ENCODE assay signal across 23 mouse cellular contexts in the genomic region with DNA sequence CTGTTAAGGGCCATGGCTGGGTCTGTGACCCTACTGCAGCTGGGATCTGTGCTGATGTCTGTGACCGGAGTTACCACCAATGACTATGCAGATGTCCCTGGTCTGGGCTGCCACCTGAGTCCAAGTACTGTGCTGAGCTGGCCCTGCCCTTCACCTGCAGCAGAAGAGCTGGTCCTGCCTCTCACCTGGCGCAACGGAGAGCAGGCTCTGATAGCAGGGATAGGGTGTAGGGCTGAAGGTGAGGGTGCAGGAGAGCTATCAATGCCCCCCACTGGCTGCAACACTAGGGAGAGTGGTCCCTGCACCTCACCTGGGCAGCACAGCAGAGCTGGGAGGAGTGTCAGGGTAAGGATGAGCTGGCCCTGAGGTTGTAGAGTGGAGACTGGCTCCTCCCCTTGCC. TPM values are rescaled to one million over a fixed set of nuclear protein-coding genes. Genes with fewer than 3 reads are reported as not detected.
DNase-seq lines count a peak whose midpoint lies in the region; ATAC-seq and TF ChIP-seq lines count a peak whose summit lies in the region.
"Had no signal": no experiment of that assay in that cellular context is flagged by ENCODE, and none has a peak within 500 bp of the region (broad histone marks: within the 10 kb centered on the region; RNA-seq: fewer than 3 reads in every experiment).

No protein-coding gene starts in this region.

- WGBS in cerebellum, adult 2 months: 86% methylated on average over 3 of the region's 3 CpGs
- WGBS in intestine, embryonic 16.5 days: 88% methylated on average over 3 of the region's 3 CpGs
- 92% methylated on average over 3 of the region's 3 CpGs for WGBS in intestine, embryonic 15.5 days

- no peaks in the 10 kb centered on the region for H3K27me3 ChIP-seq in cerebellum, adult 2 months (ENCODE audit: control insufficient read depth, insufficient read depth, low read length)
- no peaks in the 10 kb centered on the region for H3K27me3 ChIP-seq in intestine, embryonic 16.5 days (replicated peaks; ENCODE audit: control insufficient read depth, insufficient read depth, low read length)
- H3K27me3 ChIP-seq in intestine, embryonic 15.5 days (replicated peaks): no peaks in the 10 kb centered on the region
- H3K27me3 ChIP-seq in testis, adult 2 months (ENCODE audit: control insufficient read depth, insufficient read depth, low read length): no peaks in the 10 kb centered on the region
- H3K27me3 ChIP-seq: embryonic facial prominence, embryonic 13.5 days; forebrain, embryonic 13.5 days; heart, embryonic 13.5 days; hindbrain, embryonic 12.5 days; hindbrain, embryonic 15.5 days had no signal

- H3K4me2 ChIP-seq in intestine, embryonic 16.5 days (ENCODE audit: low read depth, low read length): no peak overlapping the region
- H3K4me2 ChIP-seq in intestine, embryonic 15.5 days (replicated peaks): no peak overlapping the region
- H3K4me2 ChIP-seq: embryonic facial prominence, embryonic 13.5 days; forebrain, embryonic 13.5 days; heart, embryonic 13.5 days; hindbrain, embryonic 12.5 days; hindbrain, embryonic 15.5 days had no signal

- no peak for DNase-seq in cerebellum, adult 2 months
- no peak for DNase-seq in testis, postnatal 14 days (ENCODE audit: low spot score)
- DNase-seq: adrenal gland, adult 8-10 months; adrenal gland, postnatal 25 days; cerebellum, adult 11 months; cerebellum, adult 8-10 months; cerebellum, postnatal 10 days; cerebellum, postnatal 36 days; embryo, embryonic 11 days; gastrocnemius, postnatal 10 days had no signal

- TF ChIP-seq POLR2A in cerebellum, adult 2 months (IDR thresholded peaks at IDR 0.05; ENCODE audit: borderline replicate concordance, insufficient read depth, low read length): no peak
- no peak for TF ChIP-seq POLR2A in testis, adult 2 months (IDR thresholded peaks at IDR 0.05; ENCODE audit: control insufficient read depth, low read depth, low read length)

- TF ChIP-seq CTCF in cerebellum, adult 2 months (IDR thresholded peaks at IDR 0.05; ENCODE audit: borderline replicate concordance, insufficient read depth, low read depth, low read length): no peak
- TF ChIP-seq CTCF in testis, adult 2 months (IDR thresholded peaks at IDR 0.05; ENCODE audit: control insufficient read depth, insufficient read depth, insufficient replicate concordance, low read depth, low read length): 0 out of 2 replicates have a peak, but pooled peaks have one; percentile 9

- no peak overlapping the region for H3K27ac ChIP-seq in cerebellum, adult 2 months (ENCODE audit: insufficient read depth, low read length)
- H3K27ac ChIP-seq in intestine, embryonic 16.5 days (ENCODE audit: low read length): no peak overlapping the region
- H3K27ac ChIP-seq in intestine, embryonic 15.5 days: no peak overlapping the region
- H3K27ac ChIP-seq in testis, adult 2 months (ENCODE audit: control insufficient read depth, insufficient read depth, low read depth, low read length): no peak overlapping the region
- H3K27ac ChIP-seq: embryonic facial prominence, embryonic 10.5 days; embryonic facial prominence, embryonic 13.5 days; forebrain, embryonic 10.5 days; forebrain, embryonic 13.5 days; heart, embryonic 13.5 days; hindbrain, embryonic 12.5 days; hindbrain, embryonic 15.5 days had no signal

- no peaks in the 10 kb centered on the region for H3K4me1 ChIP-seq in cerebellum, adult 2 months (ENCODE audit: control insufficient read depth, insufficient read depth, low read length)
- 0 out of 2 replicates have a peak, but pooled peaks cover 2% of the 10 kb centered on the region for H3K4me1 ChIP-seq in intestine, embryonic 16.5 days (ENCODE audit: control insufficient read depth, insufficient read depth, low read length)
- H3K4me1 ChIP-seq in intestine, embryonic 15.5 days (replicated peaks): 0 out of 2 replicates have a peak, but pooled peaks cover 3% of the 10 kb centered on the region
- no peaks in the 10 kb centered on the region for H3K4me1 ChIP-seq in testis, adult 2 months (ENCODE audit: control insufficient read depth, insufficient read depth, low read length)
- H3K4me1 ChIP-seq: embryonic facial prominence, embryonic 10.5 days; embryonic facial prominence, embryonic 13.5 days; forebrain, embryonic 10.5 days; forebrain, embryonic 13.5 days; heart, embryonic 13.5 days; hindbrain, embryonic 12.5 days; hindbrain, embryonic 15.5 days had no signal

- peak; percentile 31; the same call in 1 of the 2 replicates for ATAC-seq in cerebellum, adult (ENCODE audit: insufficient number of reproducible peaks, low FRiP score, low TSS enrichment)
- ATAC-seq in intestine, embryonic 16.5 days: no peak
- ATAC-seq in intestine, embryonic 15.5 days: no peak
- ATAC-seq: activated CD4-positive, CD25-positive, alpha-beta regulatory T cell, adult 4 months; forebrain, embryonic 13.5 days; forebrain, embryonic 16.5 days had no signal

- H3K36me3 ChIP-seq in intestine, embryonic 16.5 days (ENCODE audit: control insufficient read depth, insufficient read depth, low read length): no peaks in the 10 kb centered on the region
- H3K36me3 ChIP-seq in intestine, embryonic 15.5 days: no peaks in the 10 kb centered on the region
- H3K36me3 ChIP-seq in testis, adult 2 months (ENCODE audit: control insufficient read depth, insufficient read depth, low read length): no peaks in the 10 kb centered on the region
- H3K36me3 ChIP-seq: embryonic facial prominence, embryonic 10.5 days; embryonic facial prominence, embryonic 13.5 days; forebrain, embryonic 10.5 days; heart, embryonic 13.5 days; hindbrain, embryonic 12.5 days; hindbrain, embryonic 15.5 days had no signal

- H3K4me3 ChIP-seq in cerebellum, adult 2 months (replicated peaks; ENCODE audit: insufficient read depth, low read depth, low read length): no peak overlapping the region
- no peak overlapping the region for H3K4me3 ChIP-seq in intestine, embryonic 16.5 days (ENCODE audit: low read length)
- no peak overlapping the region for H3K4me3 ChIP-seq in intestine, embryonic 15.5 days (replicated peaks)
- no peak overlapping the region for H3K4me3 ChIP-seq in testis, adult 2 months (ENCODE audit: control insufficient read depth, low read depth, low read length)
- H3K4me3 ChIP-seq: embryonic facial prominence, embryonic 10.5 days; embryonic facial prominence, embryonic 13.5 days; forebrain, embryonic 10.5 days; forebrain, embryonic 13.5 days; heart, embryonic 13.5 days; hindbrain, embryonic 12.5 days; hindbrain, embryonic 15.5 days had no signal

- H3K9ac ChIP-seq in intestine, embryonic 16.5 days (ENCODE audit: low read depth, low read length): 0 out of 2 replicates have a peak overlapping the region, but pooled peaks have one; percentile 17
- H3K9ac ChIP-seq in intestine, embryonic 15.5 days: no peak overlapping the region
- H3K9ac ChIP-seq: embryonic facial prominence, embryonic 13.5 days; forebrain, embryonic 13.5 days; heart, embryonic 13.5 days; hindbrain, embryonic 12.5 days; hindbrain, embryonic 15.5 days had no signal

- H3K9me3 ChIP-seq in intestine, embryonic 16.5 days (ENCODE audit: control insufficient read depth, low read length): no peaks in the 10 kb centered on the region
- no peaks in the 10 kb centered on the region for H3K9me3 ChIP-seq in intestine, embryonic 15.5 days
- H3K9me3 ChIP-seq: embryonic facial prominence, embryonic 10.5 days; embryonic facial prominence, embryonic 13.5 days; forebrain, embryonic 10.5 days; forebrain, embryonic 13.5 days; heart, embryonic 13.5 days; hindbrain, embryonic 12.5 days; hindbrain, embryonic 15.5 days had no signal

RNA-seq across cellular contexts. Expression of a gene that starts 17.4 kb away (rescaled TPM):
- 2.8 and 2.9 TPM in 2 replicates for polyA plus RNA-seq in cerebellum, adult 2 months (2012; rRNA removed)
- polyA plus RNA-seq in intestine, embryonic 16.5 days (2015; fragmentation: Nextera tagmentation; extraction: Ambion mirVana): 11.1 and 13.3 TPM in 2 replicates
- 10.4 and 11.1 TPM in 2 replicates for polyA plus RNA-seq in intestine, embryonic 15.5 days (2015; fragmentation: Nextera tagmentation; extraction: Ambion mirVana)
- 0.67 and 0.81 TPM in 2 replicates for polyA plus RNA-seq in testis, adult 2 months (2012; rRNA removed)
